Mouse (Mus musculus) right cerebral cortex, postnatal 10 days (tissue): ENCODE measurements around the gene Naxd.
"Not testable (repeated sequence)": the region's sequence is repeated elsewhere in the genome, so short reads cannot be mapped to it uniquely, and the experiment has no call there.

Source experiments
- DNase-seq, 2 experiments: peaks; one replicate each; pipeline ENCODE4 v3.0.0; 2021; ENCODE audit warnings: low spot score in 2 of 2

The Naxd gene

GRCm38 (mm10) chr8:11513247-11513646 lies 15.9 kb downstream of the Naxd start:
- no peak for DNase-seq

GRCm38 (mm10) chr8:11516292-11516691 lies 19.0 kb downstream of the Naxd start:
- no peak for DNase-seq

GRCm38 (mm10) chr8:11517366-11518055 lies 20.2 kb downstream of the Naxd start:
- DNase-seq, result no peak

- no peak for DNase-seq
Observed at GRCm38 (mm10) chr8:11518056-11518396, 20.7 kb downstream of the Naxd start.

- no peak for DNase-seq
Observed at GRCm38 (mm10) chr8:11518676-11519075, 21.4 kb downstream of the Naxd start.

- DNase-seq, result no peak
Observed at GRCm38 (mm10) chr8:11523331-11523730, 26.0 kb downstream of the Naxd start.

GRCm38 (mm10) chr8:11530155-11530770 lies 33.0 kb downstream of the Naxd start:
- no peak for DNase-seq

- no peak for DNase-seq
Observed at GRCm38 (mm10) chr8:11530849-11531248, 33.5 kb downstream of the Naxd start.

GRCm38 (mm10) chr8:11534494-11534893 lies 37.2 kb downstream of the Naxd start:
- no peak for DNase-seq

- DNase-seq, result no peak
Observed at GRCm38 (mm10) chr8:11539049-11539448, 41.7 kb downstream of the Naxd start.

- DNase-seq, result no peak
Observed at GRCm38 (mm10) chr8:11540182-11540581, 42.9 kb downstream of the Naxd start.

- DNase-seq, result no peak
Observed at GRCm38 (mm10) chr8:11542031-11542430, 44.7 kb downstream of the Naxd start.

- DNase-seq, result no peak
Observed at GRCm38 (mm10) chr8:11542866-11543265, 45.6 kb downstream of the Naxd start.

- DNase-seq, result peak in 1 of 2 experiments; percentile 43
Observed at GRCm38 (mm10) chr8:11544386-11544785, 47.1 kb downstream of the Naxd start.

GRCm38 (mm10) chr8:11547063-11547462 lies 49.8 kb downstream of the Naxd start:
- DNase-seq, result no peak

GRCm38 (mm10) chr8:11549706-11550105 lies 52.4 kb downstream of the Naxd start:
- peak in 1 of 2 experiments; percentile 56 for DNase-seq

GRCm38 (mm10) chr8:11550281-11550948 lies 53.1 kb downstream of the Naxd start, which contains the start of gene Cars2:
Gene Cars2, minus strand, starts transcription at chr8:11550783.
- peak; percentile 91 to 93 for DNase-seq

- DNase-seq, result not testable (repeated sequence)
Observed at GRCm38 (mm10) chr8:11551497-11551896, 54.2 kb downstream of the Naxd start.

- DNase-seq, result no peak
Observed at GRCm38 (mm10) chr8:11552390-11552789, 55.1 kb downstream of the Naxd start.

- DNase-seq, result peak; percentile 97 to 98
Observed at GRCm38 (mm10) chr8:11554799-11555719, 57.8 kb downstream of the Naxd start, which contains the start of gene Ing1. Gene Ing1, plus strand, starts transcription at chr8:11555571.

- DNase-seq, result peak; percentile 100
Observed at GRCm38 (mm10) chr8:11555720-11556591, 58.6 kb downstream of the Naxd start.
